Mouse (Mus musculus) heart, embryonic 15.5 days (tissue): ENCODE results near the gene Tekt3. TPM values are rescaled to one million over a fixed set of nuclear protein-coding genes. Genes with fewer than 3 reads are reported as not detected.

Experiments
- ATAC-seq: fragments of 200-750 bp; cut with Nextera tagmentation; replicated peaks from 2 replicates; pipeline ENCODE4 v1.8.0; 2017; ENCODE audit warnings: low read depth, moderate TSS enrichment; ENCODE audit not compliant: insufficient number of reproducible peaks, insufficient read depth, low FRiP score
- H3K27ac ChIP-seq: fragments of 300-500 bp; sonication (generic); 2 replicates; pipeline ENCODE4 v1.5.1; 2015; ENCODE audit warnings: mild to moderate bottlenecking, inconsistent platforms
- H3K27me3 ChIP-seq: fragments of 300-500 bp; sonication (generic); 2 replicates; pipeline ENCODE4 v1.6.1; 2015; ENCODE audit warnings: inconsistent platforms
- H3K36me3 ChIP-seq: fragments of 300-500 bp; sonication (generic); 2 replicates; pipeline ENCODE4 v1.6.1; 2015; ENCODE audit warnings: mild to moderate bottlenecking, inconsistent platforms
- H3K4me1 ChIP-seq: fragments of 300-500 bp; sonication (generic); replicated peaks from 2 replicates; pipeline ENCODE4 v1.6.1; 2015; ENCODE audit warnings: inconsistent platforms
- H3K4me2 ChIP-seq: fragments of 300-500 bp; sonication (generic); 2 replicates; pipeline ENCODE4 v1.6.1; 2015; ENCODE audit warnings: inconsistent platforms, mild to moderate bottlenecking, moderate library complexity
- H3K4me3 ChIP-seq: fragments of 300-500 bp; sonication (generic); 2 replicates; pipeline ENCODE4 v1.5.1; 2015; ENCODE audit warnings: mild to moderate bottlenecking, inconsistent platforms
- H3K9ac ChIP-seq: fragments of 300-500 bp; sonication (generic); 2 replicates; pipeline ENCODE4 v1.6.1; 2015; ENCODE audit warnings: mild to moderate bottlenecking, inconsistent platforms
- H3K9me3 ChIP-seq: fragments of 300-500 bp; sonication (generic); replicated peaks from 2 replicates; pipeline ENCODE4 v1.6.1; 2016; ENCODE audit warnings: inconsistent platforms
- WGBS: fragments of 180-500 bp; shearing (Covaris S2); methylation state at CpG from one replicate; pipeline ENCODE4 v1.1.7; 2015; ENCODE audit warnings: mixed read lengths; 5-methylcytosine and 5-hydroxymethylcytosine counted together
- polyA plus RNA-seq: library from polyadenylated mRNA; unstranded; fragments of >200 nt; fragmentation: Nextera tagmentation; extraction: Ambion mirVana; gene quantifications from 2 replicates; pipeline ENCODE4 v1.2.1, GENCODE M21; 2015

Tekt3 gene
- polyA plus RNA-seq, 1 experiment from 2014 or later, result not detected

DNA sequence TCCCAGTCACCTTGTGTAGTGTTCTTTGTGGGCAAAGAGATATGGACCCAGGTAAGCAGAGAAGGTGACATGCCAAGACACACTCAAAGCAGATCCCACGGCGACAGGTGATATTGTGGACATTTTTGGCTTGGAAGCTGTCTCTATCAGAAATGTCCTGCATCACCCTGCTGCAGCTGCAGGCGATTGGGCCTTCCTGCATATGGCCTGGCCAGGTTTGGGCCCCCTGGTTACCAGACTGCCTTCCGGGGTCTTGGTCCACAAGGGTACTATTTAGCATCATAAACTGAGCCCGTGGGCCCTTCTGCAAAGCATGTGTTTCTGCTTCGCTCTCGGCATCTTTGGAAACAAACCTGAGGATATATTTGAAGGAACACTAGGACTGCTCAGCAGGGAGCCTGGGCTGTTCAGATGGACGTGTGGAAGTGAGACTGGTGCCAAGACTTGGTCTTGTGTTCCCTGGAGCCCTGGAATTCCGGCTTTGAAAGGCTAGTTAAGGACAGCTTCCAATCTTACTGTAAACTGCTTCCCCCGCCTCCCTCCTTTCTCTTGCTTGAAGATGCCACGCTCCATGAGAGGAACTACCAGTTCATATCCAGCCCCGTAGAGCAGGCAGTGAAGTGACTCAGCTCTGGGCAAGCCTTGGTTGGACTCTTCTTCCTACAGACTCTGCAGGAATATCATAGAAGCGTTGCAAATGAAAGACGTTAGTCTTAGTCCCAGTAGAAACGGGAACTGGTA, 73.5 kb downstream of the Tekt3 start:
- Histone ChIP-seq H3K9ac (no peak overlapping the region), H3K4me2 (peak overlapping the region; percentile 9; the same call in 1 of the 2 replicates)

DNA sequence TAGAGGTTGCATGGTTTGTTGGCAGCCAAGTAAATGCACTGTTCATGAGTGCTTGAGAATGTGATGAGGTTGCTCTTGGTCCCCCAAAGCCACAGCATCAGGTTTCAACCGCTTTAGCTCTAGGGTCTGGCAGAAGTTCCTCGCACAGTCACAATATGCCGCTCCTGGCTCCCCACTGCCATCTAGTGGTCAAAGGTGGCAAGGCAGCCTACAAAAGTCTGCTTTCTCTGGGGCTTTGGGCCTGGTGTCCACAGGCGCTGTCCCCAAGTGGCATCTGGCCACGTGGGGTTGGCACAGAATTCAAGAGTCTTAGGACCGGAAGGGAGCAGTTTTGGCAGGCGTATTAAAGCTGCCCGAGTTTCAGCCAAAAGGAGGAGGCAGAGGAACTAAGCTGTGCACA, 74.2 kb downstream of the Tekt3 start:
- H3K9ac ChIP-seq, result peak overlapping the region; percentile 30
- H3K27me3 ChIP-seq, result peaks cover 3% of the 10 kb centered on the region; the same call in 1 of the 2 replicates
- no peak overlapping the region for H3K4me3 ChIP-seq
- H3K36me3 ChIP-seq, result peaks cover 24% of the 10 kb centered on the region
- peaks cover 42% of the 10 kb centered on the region for H3K4me1 ChIP-seq
- H3K27ac ChIP-seq, result peak overlapping the region; percentile 72
- H3K4me2 ChIP-seq, result peak overlapping the region; percentile 14; the same call in 1 of the 2 replicates
- no peaks in the 10 kb centered on the region for H3K9me3 ChIP-seq
- ATAC-seq, result peak; percentile 37
- WGBS, result 1% methylated on average over 8 of the region's 8 CpGs

More for the DNA sequence above, 73.5 kb downstream of the Tekt3 start:
- H3K27me3 ChIP-seq, result peaks cover 3% of the 10 kb centered on the region; the same call in 1 of the 2 replicates
- H3K4me1 ChIP-seq, result peaks cover 49% of the 10 kb centered on the region
- peak overlapping the region; percentile 46; the same call in 1 of the 2 replicates for H3K27ac ChIP-seq
- H3K9me3 ChIP-seq, result no peaks in the 10 kb centered on the region
- ATAC-seq, result no peak
- 60% methylated on average over 15 of the region's 15 CpGs for WGBS
- no peak overlapping the region for H3K4me3 ChIP-seq
- H3K36me3 ChIP-seq, result peaks cover 24% of the 10 kb centered on the region

DNA sequence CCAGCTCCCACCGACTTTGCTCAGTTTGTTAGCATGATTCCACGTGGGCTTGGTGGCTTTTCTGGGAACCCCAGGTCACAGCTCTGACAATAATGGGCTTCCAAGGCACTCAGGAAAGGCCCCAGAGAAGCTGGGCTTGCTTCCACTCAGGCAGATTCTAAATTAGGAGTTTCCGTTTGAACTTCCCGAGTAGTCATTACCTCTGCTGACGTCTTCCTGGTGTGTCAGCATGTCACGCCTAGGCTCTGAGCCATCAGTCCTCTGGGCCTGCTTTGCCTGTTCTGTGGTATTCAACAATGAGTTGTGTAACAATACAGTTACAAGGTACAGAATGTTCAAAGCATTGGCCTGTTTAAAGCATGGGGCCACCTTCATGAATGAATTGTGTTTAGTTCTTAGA, 74.8 kb downstream of the Tekt3 start:
- 46% methylated on average over 6 of the region's 6 CpGs for WGBS
- Histone ChIP-seq H3K4me1 (peaks cover 37% of the 10 kb centered on the region), H3K9me3 (no peaks in the 10 kb centered on the region), H3K4me2 (peak overlapping the region; percentile 14; the same call in 1 of the 2 replicates), H3K36me3 (peaks cover 24% of the 10 kb centered on the region), H3K27me3 (peaks cover 3% of the 10 kb centered on the region; the same call in 1 of the 2 replicates), H3K9ac (no peak overlapping the region; the same call in 1 of the 2 replicates), H3K4me3 (no peak overlapping the region), H3K27ac (peak overlapping the region; percentile 72)
- no peak for ATAC-seq

DNA sequence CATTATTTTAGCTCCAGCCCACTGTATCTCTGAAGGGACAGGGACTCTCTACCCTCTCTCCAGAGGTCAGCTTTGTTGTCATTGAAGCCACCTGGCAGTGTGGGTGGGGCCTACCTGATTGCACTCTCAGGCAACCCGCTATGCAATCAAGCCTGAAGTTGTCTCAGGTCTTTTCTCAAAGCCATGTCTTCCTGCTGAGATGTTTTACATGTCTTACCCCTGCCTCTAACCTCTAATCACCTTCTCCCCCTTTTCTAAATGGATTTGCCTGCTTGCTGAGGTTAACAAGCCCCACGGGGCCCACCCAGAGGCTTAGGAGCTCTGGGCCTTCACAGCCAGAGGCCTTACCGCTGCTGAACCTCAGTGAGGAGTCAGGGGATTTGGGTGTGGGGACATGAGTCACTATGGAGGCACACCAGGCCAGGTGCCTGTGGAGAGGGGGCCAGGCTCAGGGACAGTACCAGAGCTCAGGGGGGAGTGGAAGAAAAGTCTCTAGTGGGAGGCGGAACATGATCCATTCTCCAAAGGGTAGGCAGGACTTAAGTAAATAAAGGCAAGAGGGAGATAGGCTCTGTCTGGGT, 75.5 kb downstream of the Tekt3 start:
- peaks cover 34% of the 10 kb centered on the region for H3K4me1 ChIP-seq
- H3K9me3 ChIP-seq, result no peaks in the 10 kb centered on the region
- H3K4me3 ChIP-seq, result no peak overlapping the region
- no peak overlapping the region for H3K4me2 ChIP-seq
- H3K27me3 ChIP-seq, result peaks cover 3% of the 10 kb centered on the region; the same call in 1 of the 2 replicates
- WGBS, result 81% methylated on average over 4 of the region's 4 CpGs
- H3K27ac ChIP-seq, result no peak overlapping the region
- H3K36me3 ChIP-seq, result peaks cover 24% of the 10 kb centered on the region
- no peak overlapping the region for H3K9ac ChIP-seq
- no peak for ATAC-seq

DNA sequence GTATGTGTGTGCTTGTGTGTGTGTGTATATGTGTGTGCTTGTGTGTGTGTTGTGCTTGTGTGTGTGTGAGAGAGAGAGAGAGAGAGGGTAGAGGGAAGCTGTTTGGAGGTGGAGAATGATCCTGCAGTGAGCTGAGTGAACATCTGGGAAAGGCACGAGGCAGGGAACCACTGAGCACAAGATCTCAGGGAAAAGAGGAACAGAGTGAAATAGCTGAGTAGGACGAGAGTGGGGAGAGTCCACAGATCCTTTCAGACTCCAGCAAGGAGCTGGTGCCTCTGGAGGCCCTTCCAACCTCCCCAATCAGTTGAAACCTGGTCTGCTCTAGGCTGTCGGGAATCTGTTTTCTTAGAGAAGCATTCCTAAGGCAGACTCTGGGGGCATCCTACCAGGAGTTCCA, 77.3 kb downstream of the Tekt3 start:
- peaks cover 24% of the 10 kb centered on the region for H3K36me3 ChIP-seq

DNA sequence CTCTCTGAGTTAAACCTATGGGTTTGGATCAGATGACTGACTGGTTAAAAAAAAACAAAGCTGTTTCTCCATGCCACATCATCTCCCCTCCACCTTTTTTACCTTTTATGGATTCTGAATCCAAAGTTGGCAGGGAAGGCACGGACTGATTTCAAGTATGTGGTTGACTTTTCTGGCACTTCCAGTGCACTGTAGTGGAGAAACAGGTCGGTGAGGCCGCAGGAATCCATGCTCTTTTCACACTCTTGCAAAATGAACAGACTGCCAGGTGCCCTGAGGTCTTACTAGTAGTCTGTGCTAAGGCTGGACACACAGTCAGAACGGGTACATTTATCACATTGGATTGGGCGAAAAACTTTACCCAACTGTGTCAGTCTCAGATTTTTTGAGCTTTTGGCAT, 80.9 kb downstream of the Tekt3 start:
- H3K27ac ChIP-seq, result no peak overlapping the region
- H3K9me3 ChIP-seq, result no peaks in the 10 kb centered on the region
- H3K27me3 ChIP-seq, result no peaks in the 10 kb centered on the region
- peaks cover 10% of the 10 kb centered on the region; the same call in 1 of the 2 replicates for H3K36me3 ChIP-seq
- peaks cover 31% of the 10 kb centered on the region for H3K4me1 ChIP-seq
- H3K4me3 ChIP-seq, result no peak overlapping the region
- no peak overlapping the region for H3K9ac ChIP-seq
- no peak for ATAC-seq
- no peak overlapping the region for H3K4me2 ChIP-seq
- 79% methylated on average over 5 of the region's 5 CpGs for WGBS

More for the DNA sequence above, 77.3 kb downstream of the Tekt3 start:
- H3K4me1 ChIP-seq, result peaks cover 36% of the 10 kb centered on the region
- no peak overlapping the region for H3K27ac ChIP-seq
- ATAC-seq, result no peak
- WGBS, result 34% methylated on average over 3 of the region's 3 CpGs
- H3K27me3 ChIP-seq, result peaks cover 1% of the 10 kb centered on the region; the same call in 1 of the 2 replicates
- H3K4me2 ChIP-seq, result no peak overlapping the region
- no peaks in the 10 kb centered on the region for H3K9me3 ChIP-seq
- H3K4me3 ChIP-seq, result no peak overlapping the region
- no peak overlapping the region for H3K9ac ChIP-seq

DNA sequence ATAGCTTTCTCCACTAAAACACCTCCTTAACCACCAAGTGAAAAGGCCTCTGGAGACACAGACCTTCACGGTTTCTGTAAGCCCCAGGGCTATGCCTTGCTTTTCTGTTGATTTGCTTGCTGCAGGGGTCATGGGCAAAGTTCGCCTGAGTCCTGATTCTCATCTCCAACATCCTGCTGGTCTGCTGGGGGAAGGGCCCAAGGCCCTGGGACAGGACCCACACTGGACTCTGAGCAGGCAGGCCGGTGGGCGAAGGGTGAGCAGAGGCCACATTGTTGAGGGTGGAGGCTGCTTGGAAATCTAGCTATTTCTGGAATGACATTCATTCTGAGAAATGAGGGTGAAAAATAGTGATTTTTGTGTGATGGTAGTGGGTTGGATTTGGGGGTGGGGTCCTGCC, 81.4 kb downstream of the Tekt3 start:
- Histone ChIP-seq H3K27ac (no peak overlapping the region; the same call in 1 of the 2 replicates), H3K36me3 (peaks cover 9% of the 10 kb centered on the region; the same call in 1 of the 2 replicates)

DNA sequence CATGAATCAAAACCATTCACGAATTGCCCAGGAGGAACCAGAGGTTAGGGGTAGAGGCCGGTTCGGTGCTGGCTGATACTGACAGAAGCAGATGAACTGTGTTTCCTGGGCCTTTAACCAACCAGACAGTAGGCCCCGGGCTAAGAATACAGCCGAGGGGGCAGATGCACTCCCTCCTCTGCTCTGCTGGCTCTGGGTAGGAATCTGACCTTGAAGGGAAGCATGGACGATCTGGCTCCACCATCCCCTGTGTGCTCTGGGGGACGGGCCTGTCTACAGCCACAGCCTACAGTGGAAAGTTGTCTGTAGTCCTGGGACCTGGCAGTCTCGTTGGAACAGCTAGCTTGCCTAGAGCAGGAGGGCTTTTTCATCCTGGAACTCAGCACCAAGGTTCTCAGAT, 82.0 kb downstream of the Tekt3 start:
- ATAC-seq, result peak; percentile 70; the same call in 1 of the 2 replicates
- H3K36me3 ChIP-seq, result peaks cover 6% of the 10 kb centered on the region; the same call in 1 of the 2 replicates
- WGBS, result 48% methylated on average over 8 of the region's 8 CpGs

More for the DNA sequence above, 81.4 kb downstream of the Tekt3 start:
- no peak overlapping the region for H3K9ac ChIP-seq
- ATAC-seq, result no peak
- no peak overlapping the region for H3K4me3 ChIP-seq
- H3K4me2 ChIP-seq, result no peak overlapping the region
- no peaks in the 10 kb centered on the region for H3K9me3 ChIP-seq
- H3K27me3 ChIP-seq, result no peaks in the 10 kb centered on the region
- WGBS, result 84% methylated on average over 4 of the region's 4 CpGs
- H3K4me1 ChIP-seq, result peaks cover 31% of the 10 kb centered on the region

More for the DNA sequence above, 82.0 kb downstream of the Tekt3 start:
- Histone ChIP-seq H3K4me3 (no peak overlapping the region), H3K4me1 (peaks cover 31% of the 10 kb centered on the region), H3K9me3 (no peaks in the 10 kb centered on the region), H3K4me2 (no peak overlapping the region), H3K27me3 (no peaks in the 10 kb centered on the region), H3K9ac (no peak overlapping the region), H3K27ac (peak overlapping the region; percentile 37)

Other genes starting within 250 kb of the Tekt3 start
- 4.9 and 8.3 TPM in 2 replicates for gene Trim16, start 241.4 kb upstream of the Tekt3 start, polyA plus RNA-seq
- gene Fbxw10, start 214.6 kb upstream of the Tekt3 start, polyA plus RNA-seq, result 0.20 and 0.33 TPM in 2 replicates
- 45.8 and 50.1 TPM in 2 replicates for gene Tvp23b, start 182.2 kb upstream of the Tekt3 start, polyA plus RNA-seq
- gene Cdrt4, start 110.5 kb upstream of the Tekt3 start, polyA plus RNA-seq, result not detected in 2 replicates
- 107 and 133 TPM in 2 replicates for gene Pmp22, start 67.3 kb downstream of the Tekt3 start, polyA plus RNA-seq